Mouse (Mus musculus) bone marrow macrophage, adult 2 months (primary cell): ENCODE results near the gene Pak1ip1.

ENCODE experiments used
- CTCF ChIP-seq: IDR thresholded peaks from 2 replicates; pipeline ENCODE4 v1.5.1; 2012; ENCODE audit warnings: low read depth, mild to moderate bottlenecking, low read length, moderate library complexity
- POLR2A ChIP-seq: IDR thresholded peaks from 2 replicates; pipeline ENCODE4 v1.6.1; 2012; ENCODE audit warnings: mild to moderate bottlenecking, low read depth, low read length, borderline replicate concordance

DNA sequence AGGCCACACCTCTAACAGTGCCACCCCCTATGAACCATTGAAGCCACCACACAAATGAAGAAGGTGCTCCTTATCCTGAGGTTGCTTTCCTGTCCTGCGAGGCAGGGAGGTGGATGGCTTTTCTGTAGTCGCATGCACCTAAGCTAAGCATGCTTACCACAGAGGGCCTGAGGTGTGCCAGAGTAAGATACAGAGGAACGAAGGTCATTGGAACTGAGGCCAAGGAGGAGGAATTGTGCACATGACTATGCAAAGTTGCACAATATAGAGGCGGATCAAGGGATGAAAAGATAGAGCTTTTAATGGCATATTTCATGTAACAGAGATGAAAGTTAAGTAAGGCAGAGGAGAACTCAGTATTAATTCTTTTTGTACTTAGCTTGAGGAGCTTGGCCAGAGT, 5.4 kb downstream of the Pak1ip1 start:
- TF ChIP-seq CTCF (no peak), POLR2A (no peak)
